Mouse (Mus musculus) c-Kit-negative CD71-positive TER-119-positive erythroid progenitor cells, embryonic 14.5 days (primary cell): ENCODE data around the gene Cdc7.
"Not testable (repeated sequence)": the region's sequence is repeated elsewhere in the genome, so short reads cannot be mapped to it uniquely, and the experiment has no call there.

Experiments
- DNase-seq: peaks from one replicate; pipeline ENCODE4 v3.0.0-alpha.2; 2013; ENCODE audit warnings: low read depth, low spot score

The Cdc7 gene

DNA sequence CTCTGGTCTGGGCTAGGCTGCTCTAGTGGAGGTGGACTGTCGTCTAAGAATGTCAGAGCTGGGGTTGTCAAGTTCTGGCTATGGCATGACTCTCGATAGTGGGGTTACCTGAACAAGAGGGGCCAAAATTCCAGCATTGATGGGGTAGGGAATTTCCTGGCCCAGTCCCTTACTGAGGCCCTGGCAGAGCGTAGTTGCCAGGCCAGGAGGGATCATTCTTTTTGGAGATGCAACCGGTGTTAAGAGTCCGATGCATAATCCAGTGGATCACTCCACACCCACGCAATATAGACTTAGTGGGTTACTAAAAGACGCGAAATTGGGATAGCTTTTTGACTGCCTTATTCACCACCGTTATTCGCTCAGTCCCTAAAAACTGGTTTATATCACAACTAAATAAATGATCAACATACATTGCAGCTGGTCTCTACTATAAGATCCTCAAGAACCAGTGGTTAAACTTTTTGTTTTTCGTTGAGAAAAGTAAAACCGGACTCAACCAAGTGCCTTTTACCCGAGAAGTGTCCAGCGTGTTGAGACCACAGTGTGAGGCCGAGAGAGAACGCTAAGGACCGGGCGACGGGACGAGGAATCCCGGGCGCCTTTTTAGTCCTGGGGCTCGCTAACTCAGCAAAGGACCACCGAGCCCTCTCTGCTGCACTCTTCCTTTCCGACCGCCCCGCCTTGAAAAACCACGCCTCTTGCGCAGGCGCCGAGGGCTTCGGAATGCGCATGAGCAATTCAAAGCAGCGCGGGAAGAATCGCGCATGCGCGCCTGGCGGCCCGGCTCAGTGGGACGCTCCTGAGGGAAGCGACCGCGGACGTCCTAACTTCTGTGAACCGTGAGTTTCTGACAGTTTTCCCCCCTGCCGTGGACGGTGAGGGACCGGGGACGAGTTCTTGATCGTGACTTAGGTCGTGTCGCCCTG, at the start of gene Cdc7:
Gene Cdc7 (plus strand): TSS at position 739 of the 929 bp plus-strand sequence.
- peak; percentile 88 for DNase-seq

DNA sequence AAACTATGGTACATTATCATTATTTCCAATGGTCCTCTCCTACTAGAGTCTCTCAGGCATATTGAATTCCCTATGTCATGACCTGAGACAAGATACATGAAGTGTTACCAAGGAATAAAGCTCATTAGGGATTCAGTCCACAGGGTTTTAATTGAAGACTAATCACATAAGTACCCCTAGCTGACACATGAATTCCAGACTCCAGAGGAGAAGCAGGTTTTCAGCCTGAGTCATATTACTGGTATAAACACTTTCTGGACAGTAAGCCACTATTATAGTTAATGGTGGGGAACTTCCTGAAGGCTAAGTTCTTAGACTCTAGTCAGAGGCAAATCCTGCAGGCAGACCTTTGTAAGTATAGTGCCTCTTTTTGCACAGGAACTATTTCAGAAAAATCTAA, 44.8 kb upstream of the Cdc7 start:
- DNase-seq: no peak

DNA sequence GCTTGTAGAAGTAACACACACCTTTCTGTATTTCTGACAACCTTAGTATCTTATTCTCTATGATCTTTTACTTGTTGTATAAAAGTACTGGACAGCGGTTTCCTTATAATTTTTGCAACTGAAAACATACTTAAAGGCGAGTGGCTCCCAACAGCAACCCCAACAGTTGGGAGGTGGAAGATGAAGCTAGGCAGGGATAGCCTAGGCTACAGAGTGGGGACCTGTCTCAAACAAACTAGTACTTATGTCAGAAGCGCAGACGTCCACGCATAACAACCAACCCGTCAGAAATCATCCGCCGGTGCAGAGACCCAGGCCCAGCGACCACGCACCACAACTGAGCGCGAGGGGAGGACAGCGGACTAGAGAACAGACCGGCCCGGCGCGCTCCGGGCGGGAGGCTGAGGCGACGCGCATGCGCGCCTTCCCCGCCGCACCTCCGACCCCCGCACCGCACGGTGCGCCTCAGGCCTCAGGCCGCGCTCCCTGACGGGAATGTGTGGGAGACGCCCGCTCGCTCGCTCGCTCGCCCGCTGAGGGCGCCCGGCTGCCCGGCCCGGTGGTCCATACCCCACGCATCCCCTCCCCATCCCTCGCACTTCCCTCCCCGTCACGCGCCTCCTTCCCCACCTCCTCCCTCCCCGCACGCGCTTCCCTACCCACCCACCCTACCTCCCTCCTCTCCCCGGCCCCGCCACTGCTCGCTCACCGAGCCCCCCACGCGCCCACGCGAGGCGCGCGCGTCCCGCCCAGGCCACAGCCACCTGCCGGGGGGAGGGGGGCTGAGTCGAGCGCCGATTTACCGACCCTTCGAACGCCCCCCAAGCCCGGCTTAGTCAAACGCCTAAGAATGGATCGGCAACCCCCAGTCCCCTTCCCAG, 38.4 kb upstream of the Cdc7 start, which contains the start of gene Hfm1:
Gene Hfm1 (minus strand): TSS at position 834 of the 881 bp plus-strand sequence.
- DNase-seq: peak; percentile 41

DNA sequence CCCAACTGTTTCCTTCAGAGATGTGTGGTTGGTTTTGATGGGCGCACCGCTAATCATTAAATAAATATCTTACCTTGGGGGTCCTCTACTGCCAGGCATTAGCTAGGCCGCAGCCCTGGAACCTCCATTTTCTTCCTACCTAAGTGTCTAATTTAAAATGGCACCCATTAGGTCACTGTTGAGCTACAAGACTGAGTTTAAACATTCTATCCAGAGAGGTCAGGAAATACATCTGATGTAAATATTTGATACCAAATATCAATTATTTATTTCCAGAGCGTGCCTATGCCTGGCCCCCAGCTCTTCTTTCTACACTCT, 37.8 kb upstream of the Cdc7 start:
- DNase-seq: no peak

DNA sequence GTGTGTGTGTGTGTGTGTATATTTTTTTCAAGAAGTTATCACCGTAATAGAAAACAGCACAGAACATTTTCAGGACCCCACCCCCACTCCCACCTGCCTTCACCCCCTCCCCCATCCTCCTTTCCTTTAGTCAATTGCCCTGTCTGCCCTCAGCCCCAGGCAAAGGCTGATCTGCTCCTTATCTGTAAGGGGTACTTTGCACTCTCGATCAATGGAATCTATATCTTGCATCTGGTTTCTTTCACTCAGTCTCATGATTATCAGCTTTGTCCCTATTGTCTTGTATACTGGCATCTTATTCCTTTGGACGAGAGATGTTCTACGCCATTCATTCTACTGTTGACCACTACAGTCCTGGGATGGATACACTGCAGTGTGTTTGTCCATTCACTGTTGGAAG, 36.1 kb upstream of the Cdc7 start:
- DNase-seq: no peak

DNA sequence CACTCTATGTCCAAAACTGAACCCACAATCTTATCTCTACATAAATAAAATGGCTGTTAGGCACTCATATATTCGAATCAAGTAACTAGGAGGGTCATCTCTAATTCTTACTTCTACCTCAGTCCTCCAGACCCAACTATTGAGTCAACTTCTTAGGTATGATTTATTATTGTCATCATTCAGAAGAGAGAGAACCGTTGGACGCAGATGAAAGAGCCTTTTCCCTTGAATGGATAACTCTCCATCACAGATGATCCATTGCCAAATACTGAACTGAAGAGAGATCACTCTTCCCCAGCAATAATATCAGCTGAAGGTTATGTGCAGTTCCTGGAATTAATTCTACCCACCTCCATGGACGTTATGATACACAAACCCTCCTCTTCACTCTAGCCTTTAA, 17.8 kb upstream of the Cdc7 start:
- no peak for DNase-seq

DNA sequence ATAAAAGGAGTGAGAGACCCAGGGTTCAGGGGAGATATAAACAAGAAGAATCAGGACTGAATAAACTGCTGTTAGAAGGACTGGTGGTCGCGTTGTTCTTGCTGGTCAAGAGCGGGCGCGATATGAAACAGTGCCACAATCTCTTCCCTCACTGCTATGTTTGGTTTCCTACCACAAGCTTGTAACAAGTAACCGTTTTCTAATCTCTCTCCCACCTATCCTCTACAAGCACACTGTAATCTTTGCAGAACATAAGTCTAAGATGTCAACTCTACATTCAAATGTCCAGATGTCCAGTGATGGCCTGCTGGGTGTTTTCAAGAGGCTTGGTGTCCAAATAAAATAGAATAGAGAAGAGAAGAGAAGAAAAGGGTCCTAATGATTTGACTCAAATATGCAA, 15.4 kb upstream of the Cdc7 start:
- no peak for DNase-seq

DNA sequence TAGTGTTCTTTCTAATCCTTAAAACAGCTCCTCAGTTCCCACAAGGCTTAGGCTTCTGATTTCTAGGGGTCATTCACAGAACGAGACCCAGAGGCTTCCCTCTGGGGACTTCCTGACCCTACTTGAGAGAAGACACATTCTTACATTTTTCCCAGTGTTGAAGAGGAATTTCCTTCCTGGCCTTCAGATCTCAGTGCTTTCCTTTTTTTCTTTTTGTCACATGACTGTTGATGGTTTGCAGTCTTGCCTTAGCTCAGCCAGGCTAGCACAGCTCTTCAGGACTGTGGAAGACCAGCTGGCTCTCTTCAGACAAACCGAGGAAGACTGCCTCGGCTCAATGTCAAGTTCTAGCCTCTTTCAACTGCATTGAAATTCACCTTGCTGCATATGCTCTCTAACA, 7.7 kb upstream of the Cdc7 start:
- no peak for DNase-seq

DNA sequence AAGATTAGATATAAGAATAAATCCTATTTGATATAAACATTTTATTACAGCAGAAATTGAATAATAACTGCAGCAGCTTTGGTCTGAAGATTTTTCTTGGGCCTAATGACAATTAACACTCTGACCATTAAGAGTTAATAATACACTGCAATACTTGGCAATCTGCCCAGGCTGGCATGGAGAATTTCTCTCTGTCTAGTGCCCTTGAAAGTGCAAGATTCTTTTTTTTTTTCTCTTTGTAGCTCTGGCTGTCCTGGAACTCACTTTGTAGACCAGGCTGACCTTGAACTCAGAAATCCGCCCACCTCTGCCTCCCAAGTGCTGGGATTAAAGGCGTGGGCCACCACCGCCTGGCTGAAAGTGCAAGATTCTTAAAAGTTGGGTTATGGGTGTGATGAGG, 5.1 kb upstream of the Cdc7 start:
- no peak for DNase-seq

DNA sequence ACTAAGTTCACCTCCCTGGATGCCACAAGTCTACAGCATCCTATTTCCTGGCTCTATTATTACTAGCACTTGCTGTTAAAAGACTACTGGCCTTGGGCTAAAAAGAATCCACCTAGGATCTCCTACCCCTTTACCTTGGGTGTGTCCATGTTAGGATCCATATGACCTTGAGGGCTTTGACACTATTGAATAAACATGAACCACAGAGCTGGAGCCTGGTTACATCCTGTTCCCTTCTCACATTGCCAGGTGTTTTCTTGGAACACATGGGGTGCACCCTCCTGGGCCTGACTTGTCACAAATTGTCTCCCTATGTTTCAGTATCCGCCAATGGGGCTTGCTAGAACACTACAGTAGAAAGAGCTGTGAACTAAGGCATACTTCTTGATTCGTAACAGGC, 3.7 kb upstream of the Cdc7 start:
- DNase-seq: no peak

DNA sequence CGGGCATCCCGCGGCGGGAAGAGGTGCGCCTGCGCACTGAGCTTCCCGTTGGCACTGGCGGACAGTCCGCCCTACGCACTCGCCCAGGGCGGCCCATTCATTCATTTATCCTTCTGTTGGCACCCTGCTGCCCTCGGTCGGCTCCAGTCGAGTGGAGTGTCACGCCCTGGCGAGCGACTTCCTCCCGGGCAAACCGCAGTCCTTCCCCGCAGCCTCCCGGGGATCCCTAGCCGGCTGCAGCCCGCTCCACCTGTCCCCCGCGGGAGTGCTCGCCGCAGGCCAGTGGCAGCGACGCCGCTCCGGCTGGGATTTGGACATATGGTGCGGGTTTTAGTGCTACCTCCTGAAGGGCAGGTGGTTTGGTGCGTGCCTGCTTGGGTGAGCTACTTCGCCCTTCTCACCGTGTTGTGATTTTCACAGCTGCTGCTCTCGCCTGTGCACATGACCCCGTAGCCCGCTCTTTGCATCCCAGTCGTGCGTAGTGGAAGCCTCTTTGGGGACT, 442 bp downstream of the Cdc7 start:
- no peak for DNase-seq

DNA sequence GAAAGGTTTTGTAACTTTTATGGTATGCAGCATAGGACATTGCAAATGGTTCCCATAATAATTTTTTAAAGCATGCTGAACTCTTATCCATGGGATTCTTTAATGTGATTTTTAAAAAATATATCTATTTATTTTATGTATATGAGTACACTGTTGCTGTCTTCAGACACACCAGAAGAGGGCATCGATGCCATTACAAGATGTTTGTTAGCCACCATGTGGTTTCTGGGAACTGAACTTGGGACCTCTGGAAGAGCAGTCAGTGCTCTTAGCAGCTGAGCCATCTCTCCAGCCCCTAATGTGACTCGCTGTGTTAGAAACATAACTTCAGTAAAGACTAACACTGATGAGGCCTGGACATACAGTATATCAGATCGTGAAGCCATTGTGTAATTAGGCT, 2.3 kb downstream of the Cdc7 start:
- no peak for DNase-seq

DNA sequence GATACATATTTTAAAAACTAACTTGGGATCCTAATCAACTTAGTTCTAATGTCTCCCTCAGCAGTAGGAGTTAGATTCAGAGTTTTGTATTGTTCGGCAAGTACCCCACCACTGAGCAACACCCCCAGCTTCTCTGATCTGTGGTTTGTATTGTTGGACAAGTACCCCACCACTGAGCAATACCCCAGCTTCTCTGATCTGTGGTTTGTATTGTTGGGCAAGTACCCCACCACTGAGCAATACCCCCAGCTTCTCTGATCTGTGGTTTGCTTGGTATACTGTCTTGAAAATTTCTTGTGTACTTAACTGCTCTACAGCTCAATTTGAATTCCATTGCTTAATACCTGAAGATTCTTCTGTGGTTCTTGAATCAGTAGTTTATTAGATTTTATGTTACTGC, 3.5 kb downstream of the Cdc7 start:
- DNase-seq: no peak

DNA sequence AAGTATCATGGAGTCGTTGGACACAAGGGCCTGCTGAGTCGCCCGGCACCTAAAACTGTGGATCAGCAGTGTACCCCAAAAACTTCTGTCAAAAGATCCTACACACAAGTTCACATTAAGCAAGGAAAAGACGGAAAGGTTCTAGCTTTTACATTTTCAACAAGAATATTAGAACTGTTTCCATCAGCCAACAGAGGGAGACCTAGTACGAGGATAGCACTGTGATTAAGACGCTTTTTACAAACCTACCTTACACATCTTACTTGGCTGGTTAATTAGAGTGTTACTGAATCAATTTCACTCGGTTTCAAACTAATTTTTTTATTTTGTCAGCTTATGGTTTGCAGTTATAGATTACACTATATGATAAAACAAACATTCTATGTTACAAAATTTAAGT, 9.8 kb downstream of the Cdc7 start:
- DNase-seq: no peak

DNA sequence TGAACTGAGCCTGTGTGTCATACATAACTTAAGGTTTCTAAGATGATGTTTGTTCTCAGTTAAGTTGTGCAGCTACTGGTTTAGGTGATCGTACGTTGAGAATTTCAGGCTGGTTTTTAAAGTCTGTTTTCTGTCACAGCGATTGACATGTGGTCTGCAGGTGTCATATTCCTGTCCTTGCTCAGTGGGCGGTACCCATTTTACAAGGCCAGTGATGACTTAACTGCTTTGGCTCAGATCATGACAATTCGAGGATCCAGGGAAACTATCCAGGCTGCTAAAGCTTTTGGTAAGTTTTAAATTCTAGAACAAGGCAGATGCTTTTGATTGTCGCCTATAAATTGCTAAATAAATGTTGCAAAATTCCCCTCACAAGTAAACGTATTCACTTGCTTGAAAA, 15.0 kb downstream of the Cdc7 start:
- no peak for DNase-seq

DNA sequence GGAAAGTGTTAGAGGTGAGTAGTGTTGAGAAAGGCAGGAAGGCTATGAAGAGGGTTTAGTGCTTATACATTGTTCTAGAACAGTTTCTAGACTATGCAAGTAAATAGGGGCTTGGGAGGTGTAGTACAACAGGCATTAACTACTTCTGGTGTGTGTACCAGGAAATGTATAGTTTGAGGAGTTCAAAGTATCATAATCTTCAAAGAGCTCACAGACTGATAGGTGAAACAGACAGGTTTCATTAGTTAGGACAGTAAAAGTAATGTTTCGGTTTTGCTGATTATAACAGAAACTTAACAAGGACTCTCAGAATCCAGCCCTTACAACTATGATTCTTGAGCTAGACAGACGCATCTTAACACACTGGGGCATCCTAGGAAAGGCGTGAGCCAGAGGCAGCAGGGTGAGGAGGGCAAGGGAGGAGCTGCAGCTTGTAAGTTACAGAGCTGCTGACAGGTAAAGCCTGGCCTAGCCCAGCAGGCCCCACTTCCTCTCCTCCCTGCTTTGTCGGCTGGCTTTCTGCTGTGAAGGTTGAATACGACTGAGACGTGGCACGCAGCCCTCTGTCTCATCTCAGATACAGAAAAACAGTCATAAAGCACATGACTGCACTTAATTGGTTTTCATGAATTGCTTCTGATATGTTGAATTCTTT, 18.3 kb downstream of the Cdc7 start:
- DNase-seq: no peak

DNA sequence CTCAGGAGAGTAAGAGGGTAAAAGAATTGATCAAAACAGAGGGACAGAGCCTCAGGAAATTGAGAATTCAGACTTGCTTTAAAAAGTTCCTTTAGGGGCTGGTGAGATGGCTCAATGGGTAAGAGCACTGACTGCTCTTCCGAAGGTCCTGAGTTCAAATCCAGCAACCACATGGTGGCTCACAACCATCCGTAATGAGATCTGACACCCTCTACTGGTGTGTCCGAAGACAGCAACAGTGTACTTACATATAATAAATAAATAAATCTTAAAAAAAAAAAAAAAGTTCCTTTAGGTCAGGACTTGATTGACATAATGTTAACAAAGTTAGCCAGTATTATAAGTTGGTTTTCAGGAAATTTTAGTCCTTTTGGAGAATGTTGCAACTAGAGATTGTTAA, 20.8 kb downstream of the Cdc7 start:
- not testable (repeated sequence) for DNase-seq

DNA sequence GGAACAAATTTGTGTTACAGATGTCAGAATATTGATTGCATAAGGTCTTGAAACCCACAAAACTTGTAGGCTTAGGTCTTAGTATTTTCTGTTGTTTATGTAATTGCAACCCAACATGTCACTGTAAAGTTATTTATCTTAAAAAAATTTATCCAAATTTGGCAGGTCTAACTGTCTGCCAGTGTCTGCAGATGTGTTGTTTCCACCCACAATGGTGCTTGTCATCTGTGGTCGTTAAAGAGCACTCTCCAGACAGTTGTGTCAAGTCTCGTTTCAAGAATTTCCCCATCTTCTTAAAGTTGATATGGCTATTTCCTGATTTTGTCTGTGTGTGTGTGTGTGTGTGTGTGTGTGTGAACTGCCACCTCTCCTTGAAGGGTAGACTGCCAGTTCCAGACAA, 21.5 kb downstream of the Cdc7 start:
- DNase-seq: no peak

DNA sequence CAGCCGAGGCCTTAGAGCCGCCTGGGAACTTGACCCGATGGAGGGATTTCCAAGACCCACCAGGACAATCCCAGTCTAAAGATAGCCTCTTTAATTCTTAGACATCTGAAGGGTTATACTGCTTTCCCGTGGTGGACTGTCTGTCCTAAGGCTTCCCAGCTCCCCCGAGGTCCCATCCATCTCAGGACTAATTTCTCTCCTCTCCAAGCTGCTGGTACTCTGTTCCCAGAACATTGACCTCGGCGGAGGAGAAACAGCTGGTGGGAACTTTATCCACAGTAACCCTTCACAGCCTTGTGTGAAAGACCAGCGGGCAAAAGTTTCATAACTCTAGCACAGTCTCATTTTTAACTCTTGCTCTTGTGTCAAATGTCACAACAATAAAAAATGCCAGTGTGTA, 25.1 kb downstream of the Cdc7 start:
- DNase-seq: no peak

DNA sequence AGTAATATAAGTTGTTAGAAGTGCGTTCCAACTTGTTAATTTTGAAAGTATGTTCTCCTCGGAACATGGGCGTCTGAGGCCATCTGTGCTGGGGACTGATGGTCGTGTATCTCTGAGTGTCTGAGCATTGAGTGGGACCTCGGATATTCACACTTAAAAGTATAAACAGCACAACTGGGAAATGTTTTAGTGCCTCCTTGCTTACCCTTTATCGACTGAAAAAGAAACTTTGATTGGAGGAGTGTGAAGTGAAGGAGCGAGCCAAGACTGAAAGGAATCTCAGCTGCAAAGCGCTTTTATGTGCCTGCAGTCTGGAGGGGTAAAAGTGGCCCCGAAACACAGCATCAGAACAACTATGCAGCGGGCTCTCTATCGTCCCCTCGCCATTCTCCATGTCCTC, 25.7 kb downstream of the Cdc7 start:
- DNase-seq: no peak

DNA sequence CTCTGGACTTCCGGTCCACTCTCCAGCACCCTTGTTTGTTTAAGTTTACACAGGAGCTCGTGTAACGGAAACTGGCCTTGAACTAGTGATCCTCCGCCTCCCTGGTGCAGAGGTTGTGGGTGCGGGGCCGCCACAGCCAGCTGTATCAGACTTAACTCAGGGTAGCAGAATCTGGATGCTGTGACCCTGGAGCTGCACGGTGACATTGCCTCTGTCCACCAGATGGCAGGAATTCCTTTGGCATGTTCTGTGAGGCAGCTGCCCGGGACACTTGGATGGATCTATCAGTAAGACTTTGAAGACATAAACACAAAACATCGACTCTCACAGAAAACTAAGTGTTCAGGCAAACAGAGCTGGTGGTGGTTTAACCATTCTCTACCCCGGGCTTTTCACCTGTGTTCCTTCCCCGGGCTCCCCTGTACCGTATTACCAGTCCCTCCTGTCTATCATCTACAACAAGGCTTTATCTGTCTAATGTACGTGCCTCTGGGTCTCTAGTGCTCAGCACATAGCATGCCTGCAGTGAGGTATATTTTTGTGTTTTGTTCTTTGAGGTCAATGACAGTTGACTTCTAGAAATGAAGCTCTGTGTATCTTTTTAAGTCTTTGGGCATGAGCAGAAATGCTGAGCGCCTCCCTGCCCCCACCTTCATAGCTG, 26.6 kb downstream of the Cdc7 start:
- no peak for DNase-seq
